ENCODE assay signal across 7 mouse cellular contexts in genomic region chr12:84653912-84654311, GRCm38 (mm10). TPM values are rescaled to one million over a fixed set of nuclear protein-coding genes. Genes with fewer than 3 reads are reported as not detected.
DNase-seq lines count a peak whose midpoint lies in the region; ATAC-seq and TF ChIP-seq lines count a peak whose summit lies in the region.

No protein-coding gene starts in this region.

- TF ChIP-seq CTCF in C2C12 (IDR thresholded peaks at IDR 0.05; ENCODE audit: control insufficient read depth, insufficient read depth, insufficient read length) (peak; percentile 80), ES-Bruce4 (IDR thresholded peaks at IDR 0.05; ENCODE audit: low read depth, low read length) (peak; percentile 85)
- TF ChIP-seq CTCF in lung, postnatal 0 days (IDR thresholded peaks at IDR 0.05): peak; percentile 96

- H3K79me3 ChIP-seq in C2C12 (ENCODE audit: low read depth): no peaks in the 10 kb centered on the region

- no peak for TF ChIP-seq EP300 in ES-Bruce4 (IDR thresholded peaks at IDR 0.05; ENCODE audit: insufficient read depth, low read depth, low read length)
- TF ChIP-seq EP300 in lung, postnatal 0 days (IDR thresholded peaks at IDR 0.05): no peak

- peak; percentile 42 for DNase-seq in c-Kit-positive CD71-positive TER-119-positive erythroid progenitor cells, embryonic 14.5 days (ENCODE audit: low spot score)
- DNase-seq in kidney, postnatal 36 days: peak; percentile 29 to 79
- peak; percentile 50 for DNase-seq in lung, postnatal 0 days (ENCODE audit: low spot score)
- peak; percentile 78 for DNase-seq in right cerebral cortex, postnatal 4 days

- peak; percentile 47; the same call in 1 of the 2 replicates for ATAC-seq in forebrain, embryonic 16.5 days
- ATAC-seq in lung, postnatal 0 days: no peak

- no peak overlapping the region for H3K9ac ChIP-seq in ES-Bruce4 (ENCODE audit: low read depth, poor library complexity, severe bottlenecking)
- H3K9ac ChIP-seq in forebrain, embryonic 16.5 days (replicated peaks; ENCODE audit: low read depth, low read length): no peak overlapping the region
- no peak overlapping the region for H3K9ac ChIP-seq in lung, postnatal 0 days (replicated peaks; ENCODE audit: low read depth)

- no peaks in the 10 kb centered on the region for H3K79me2 ChIP-seq in C2C12 (ENCODE audit: control insufficient read depth, insufficient read depth)

- no peak for TF ChIP-seq POLR2A in ES-Bruce4 (IDR thresholded peaks at IDR 0.05; ENCODE audit: insufficient read depth, low read length)

- no peak overlapping the region for H3K4me3 ChIP-seq in C2C12 (ENCODE audit: insufficient read depth, poor library complexity, severe bottlenecking)
- H3K4me3 ChIP-seq in ES-Bruce4 (ENCODE audit: low read depth, low read length): no peak overlapping the region
- no peak overlapping the region for H3K4me3 ChIP-seq in forebrain, embryonic 16.5 days (replicated peaks; ENCODE audit: low read length)
- H3K4me3 ChIP-seq in lung, postnatal 0 days (ENCODE audit: low read depth, low read length): no peak overlapping the region

- H3K9me3 ChIP-seq in ES-Bruce4 (replicated peaks; ENCODE audit: control insufficient read depth, insufficient read depth, low read length, poor library complexity, severe bottlenecking): no peaks in the 10 kb centered on the region
- H3K9me3 ChIP-seq in forebrain, embryonic 16.5 days (ENCODE audit: control insufficient read depth, low read length): no peaks in the 10 kb centered on the region
- no peaks in the 10 kb centered on the region for H3K9me3 ChIP-seq in lung, postnatal 0 days (ENCODE audit: low read length)

- 11% methylated on average over 3 of the region's 3 CpGs for WGBS in forebrain, embryonic 16.5 days
- WGBS in lung, postnatal 0 days: 5% methylated on average over 3 of the region's 3 CpGs

- peaks cover 30% of the 10 kb centered on the region for H3K27me3 ChIP-seq in C2C12 (ENCODE audit: control insufficient read depth, insufficient read depth, insufficient read length)
- no peaks in the 10 kb centered on the region for H3K27me3 ChIP-seq in ES-Bruce4 (ENCODE audit: control insufficient read depth, insufficient read depth, low read length, poor library complexity, severe bottlenecking)
- H3K27me3 ChIP-seq in forebrain, embryonic 16.5 days (replicated peaks; ENCODE audit: control insufficient read depth, insufficient read depth, low read length): 0 out of 2 replicates have a peak, but pooled peaks cover 5% of the 10 kb centered on the region
- no peaks in the 10 kb centered on the region for H3K27me3 ChIP-seq in lung, postnatal 0 days (replicated peaks; ENCODE audit: insufficient read depth, low read length)

- no peaks in the 10 kb centered on the region for H3K4me1 ChIP-seq in ES-Bruce4 (ENCODE audit: control insufficient read depth, insufficient read depth, low read length)
- H3K4me1 ChIP-seq in forebrain, embryonic 16.5 days (replicated peaks; ENCODE audit: control insufficient read depth, insufficient read depth, low read length): no peaks in the 10 kb centered on the region
- no peaks in the 10 kb centered on the region for H3K4me1 ChIP-seq in lung, postnatal 0 days (ENCODE audit: insufficient read depth, low read depth, low read length)

- no peak overlapping the region for H3K4me2 ChIP-seq in forebrain, embryonic 16.5 days (ENCODE audit: low read length)
- no peak overlapping the region for H3K4me2 ChIP-seq in lung, postnatal 0 days (replicated peaks; ENCODE audit: low read depth, low read length)

- H3ac ChIP-seq in C2C12 (ENCODE audit: control insufficient read depth, insufficient read length, low read depth): no peak overlapping the region

- H3K36me3 ChIP-seq in C2C12 (ENCODE audit: control insufficient read depth, insufficient read depth): no peaks in the 10 kb centered on the region
- H3K36me3 ChIP-seq in ES-Bruce4 (ENCODE audit: control insufficient read depth, insufficient read depth, low read length, poor library complexity, severe bottlenecking): no peaks in the 10 kb centered on the region
- no peaks in the 10 kb centered on the region for H3K36me3 ChIP-seq in forebrain, embryonic 16.5 days (ENCODE audit: control insufficient read depth, insufficient read depth)
- H3K36me3 ChIP-seq in lung, postnatal 0 days (ENCODE audit: insufficient read depth, low read length): no peaks in the 10 kb centered on the region

- no peak overlapping the region for H3K27ac ChIP-seq in ES-Bruce4 (ENCODE audit: insufficient read depth, low read length)
- no peak overlapping the region for H3K27ac ChIP-seq in forebrain, embryonic 16.5 days (ENCODE audit: low read length)
- H3K27ac ChIP-seq in lung, postnatal 0 days (ENCODE audit: low read length): no peak overlapping the region

TF ChIP-seq in C2C12, 6 proteins besides CTCF, POLR2A, EP300 and RAD21:
- TF ChIP-seq MYOG (IDR thresholded peaks at IDR 0.05; ENCODE audit: control insufficient read depth, extremely low read depth, insufficient read length): no peak
- TF ChIP-seq CEBPB (IDR thresholded peaks at IDR 0.05; ENCODE audit: low read depth): no peak
- no peak for TF ChIP-seq USF1 (IDR thresholded peaks at IDR 0.05; ENCODE audit: low read depth)
- no peak for TF ChIP-seq MYOD1 (IDR thresholded peaks at IDR 0.05; ENCODE audit: control insufficient read depth, insufficient read length, low read depth)
- no peak for TF ChIP-seq FOSL1 (IDR thresholded peaks at IDR 0.05; ENCODE audit: insufficient read depth, low read length, poor library complexity, severe bottlenecking)

RNA-seq across cellular contexts. Expression of gene Vrtn, which starts 13.1 kb away (rescaled TPM):
- polyA plus RNA-seq in C2C12 (2012; fragmentation: generic; extraction: Trizol) (not detected), ES-Bruce4 (2011; ENCODE audit: insufficient read depth, insufficient read length, low read depth, missing spikeins) (3.7 and 3.8 TPM in 2 replicates)
- polyA plus RNA-seq in forebrain, embryonic 16.5 days (2015; fragmentation: Nextera tagmentation; extraction: Ambion mirVana): 0.18 TPM in 1 of 2 replicates, not detected in the other
- not detected in 2 replicates for polyA plus RNA-seq in lung, postnatal 0 days (2015; fragmentation: Nextera tagmentation; extraction: Ambion mirVana)

RNA-seq across cellular contexts. Expression of gene Abcd4, which starts 36.7 kb away (rescaled TPM):
- polyA plus RNA-seq in C2C12 (2012; fragmentation: generic; extraction: Trizol) (8.5 TPM), ES-Bruce4 (2011; ENCODE audit: insufficient read depth, insufficient read length, low read depth, missing spikeins) (20.8 and 20.9 TPM in 2 replicates)
- polyA plus RNA-seq in forebrain, embryonic 16.5 days (2015; fragmentation: Nextera tagmentation; extraction: Ambion mirVana): 10.1 and 15.5 TPM in 2 replicates
- 9.2 and 10.5 TPM in 2 replicates for polyA plus RNA-seq in lung, postnatal 0 days (2015; fragmentation: Nextera tagmentation; extraction: Ambion mirVana)

RNA-seq across cellular contexts. Expression of gene Syndig1l, which starts 44.7 kb away (rescaled TPM):
- polyA plus RNA-seq in C2C12 (2012; fragmentation: generic; extraction: Trizol) (not detected), ES-Bruce4 (2011; ENCODE audit: insufficient read depth, insufficient read length, low read depth, missing spikeins) (0.67 TPM in 1 of 2 replicates, not detected in the other)
- 3.4 and 4.2 TPM in 2 replicates for polyA plus RNA-seq in forebrain, embryonic 16.5 days (2015; fragmentation: Nextera tagmentation; extraction: Ambion mirVana)
- polyA plus RNA-seq in lung, postnatal 0 days (2015; fragmentation: Nextera tagmentation; extraction: Ambion mirVana): not detected in 2 replicates
